Mouse (Mus musculus): ENCODE data around the gene Smim7.

The Smim7 gene

DNA sequence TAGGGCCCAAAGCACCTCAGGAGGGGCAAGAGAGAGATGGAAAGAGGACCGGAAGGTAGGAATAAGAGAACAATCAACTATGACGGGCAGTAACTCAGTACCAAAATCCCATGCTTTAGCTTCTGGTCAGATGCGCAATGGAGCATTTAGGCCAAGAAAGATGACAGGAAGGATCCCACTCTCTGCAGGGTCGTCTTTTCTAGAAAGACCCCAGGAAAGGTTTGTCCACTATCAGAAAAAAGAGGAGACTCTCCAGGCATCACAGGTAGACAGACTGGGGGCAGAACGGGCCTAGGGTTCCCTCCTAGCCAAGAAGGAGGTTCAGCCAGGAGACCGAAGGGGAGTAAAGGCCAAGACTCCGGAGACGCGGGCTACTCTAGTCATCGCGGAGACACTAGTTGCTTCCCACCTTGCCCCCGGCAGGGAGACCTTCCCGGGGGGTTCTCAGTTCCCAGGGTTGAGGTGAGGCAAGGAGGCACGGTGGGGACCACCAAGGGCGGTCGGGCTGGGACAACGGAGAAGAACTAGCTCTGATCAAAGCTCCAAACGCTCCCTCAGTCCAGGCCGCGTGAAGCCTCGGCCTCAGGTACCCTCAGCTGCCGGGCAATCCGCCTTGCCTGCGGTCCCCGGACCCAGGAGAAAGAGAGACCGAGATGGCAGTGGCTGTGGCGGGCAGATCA lies 23.6 kb downstream of the Smim7 start:
- DNase-seq (ENCODE audit: low spot score): no peak

DNA sequence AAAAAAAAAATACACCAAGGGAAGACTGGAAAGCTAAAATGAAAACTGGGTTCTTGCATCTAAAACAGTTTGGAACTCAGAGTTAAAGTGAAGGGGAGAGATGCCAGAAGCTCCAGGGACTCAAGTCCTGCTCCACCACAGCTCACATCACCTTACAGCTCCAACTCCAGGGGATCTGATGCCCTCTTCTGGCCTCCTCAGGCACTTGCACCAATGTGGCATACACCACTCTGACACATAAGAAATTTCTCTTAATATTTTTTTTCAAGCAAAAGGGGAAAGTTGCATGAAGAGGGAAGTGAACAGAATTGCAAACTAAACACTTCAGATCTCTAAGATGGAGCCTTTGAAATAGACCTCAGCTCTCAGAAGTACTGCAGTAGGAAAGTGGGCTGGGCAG lies 31.7 kb downstream of the Smim7 start:
- DNase-seq (ENCODE audit: low spot score): no peak

- DNase-seq (ENCODE audit: low spot score): no peak
Measured at GRCm38 (mm10) chr8:72534888-72535287, 36.0 kb downstream of the Smim7 start.

GRCm38 (mm10) chr8:72532103-72532502 lies 38.8 kb downstream of the Smim7 start:
- no peak for DNase-seq (ENCODE audit: low spot score)

GRCm38 (mm10) chr8:72521888-72522287 lies 49.0 kb downstream of the Smim7 start:
- no peak for DNase-seq (ENCODE audit: low spot score)

GRCm38 (mm10) chr8:72517421-72517988 lies 53.4 kb downstream of the Smim7 start:
- DNase-seq (ENCODE audit: low spot score): no peak
